Mouse (Mus musculus) left cerebral cortex, adult 18-20 months (tissue): ENCODE measurements around the gene 4931428L18Rik. TPM values are rescaled to one million over a fixed set of nuclear protein-coding genes. Genes with fewer than 3 reads are reported as not detected.

Experiments used
- DNase-seq, 2 experiments: peaks; one replicate each; pipeline ENCODE4 v3.0.0; 2021 to 2022; ENCODE audit warnings: low spot score in 2 of 2, mixed read lengths in 1 of 2
- long read RNA-seq, 2 experiments: library from polyadenylated mRNA; stranded (forward); transcript quantifications; one replicate each; pipeline ENCODE4 v2.0.0; 2021
- total RNA-seq, 2 experiments: library from RNA; stranded (reverse); gene quantifications; 2 replicates each; pipeline ENCODE4 v1.2.3; 2021

The 4931428L18Rik gene
- total RNA-seq: not detected
- long read RNA-seq, experiment 1: 0 reads
- long read RNA-seq, experiment 2: 0 reads

DNA sequence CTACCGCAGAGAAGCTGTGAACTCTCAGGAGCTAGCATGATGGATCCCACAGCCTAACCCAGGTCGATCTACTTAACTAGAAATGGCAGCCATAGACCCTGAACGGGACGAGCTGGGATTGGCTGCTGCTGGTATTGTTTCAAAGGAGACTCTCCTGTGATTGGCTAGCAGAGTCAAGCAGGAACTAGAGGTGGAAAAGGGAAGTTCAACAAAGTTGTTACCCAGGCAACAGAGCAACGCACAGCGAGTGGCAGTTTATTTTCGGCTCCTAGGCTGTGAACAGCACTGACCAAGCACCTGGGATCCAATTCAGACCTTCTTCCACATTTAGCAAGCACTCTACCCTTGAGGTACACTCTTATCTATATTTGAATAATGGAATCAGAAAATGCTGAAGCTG lies at the start of gene 4931428L18Rik, which contains the start of gene Pih1d3:
Gene 4931428L18Rik (minus strand): TSS at position 121 of the 400 bp plus-strand sequence.
Gene Pih1d3 (plus strand): TSS at position 275 of the 400 bp plus-strand sequence.
- no peak for DNase-seq

DNA sequence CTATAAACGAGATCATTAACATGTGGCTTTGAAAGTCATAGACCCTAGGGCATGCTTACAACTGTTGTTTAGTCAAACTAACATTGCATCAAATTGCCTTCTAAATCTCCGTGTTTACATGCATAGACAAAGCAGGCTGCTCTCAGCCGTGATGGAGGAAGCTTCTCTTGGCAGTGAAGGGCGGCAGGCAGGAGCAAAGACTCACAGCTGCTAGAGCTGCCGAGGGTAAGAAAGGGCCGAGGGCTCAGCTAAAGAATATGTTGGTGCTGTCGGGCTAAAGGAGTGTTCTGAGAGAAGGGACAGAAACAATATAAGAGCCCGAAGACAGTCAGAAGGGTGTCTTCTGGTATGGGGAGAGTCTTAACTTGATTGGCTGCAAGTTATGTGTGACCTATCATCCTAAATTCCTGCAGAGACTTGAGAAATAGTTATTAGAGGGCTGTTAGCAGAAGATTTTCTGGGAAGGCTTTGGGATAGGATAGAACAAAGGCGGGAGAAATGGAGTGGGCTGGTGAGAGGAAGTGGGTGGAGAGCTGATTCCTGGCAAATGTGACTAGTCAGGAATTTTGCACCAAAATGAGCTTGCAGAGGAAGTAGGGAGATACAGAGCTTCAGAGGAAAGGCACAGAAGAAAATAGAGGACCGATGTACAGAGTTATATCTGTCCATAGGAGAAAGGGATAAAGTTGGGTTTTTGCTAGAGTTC lies 37.9 kb upstream of the 4931428L18Rik start:
- peak; percentile 6 to 26 for DNase-seq

DNA sequence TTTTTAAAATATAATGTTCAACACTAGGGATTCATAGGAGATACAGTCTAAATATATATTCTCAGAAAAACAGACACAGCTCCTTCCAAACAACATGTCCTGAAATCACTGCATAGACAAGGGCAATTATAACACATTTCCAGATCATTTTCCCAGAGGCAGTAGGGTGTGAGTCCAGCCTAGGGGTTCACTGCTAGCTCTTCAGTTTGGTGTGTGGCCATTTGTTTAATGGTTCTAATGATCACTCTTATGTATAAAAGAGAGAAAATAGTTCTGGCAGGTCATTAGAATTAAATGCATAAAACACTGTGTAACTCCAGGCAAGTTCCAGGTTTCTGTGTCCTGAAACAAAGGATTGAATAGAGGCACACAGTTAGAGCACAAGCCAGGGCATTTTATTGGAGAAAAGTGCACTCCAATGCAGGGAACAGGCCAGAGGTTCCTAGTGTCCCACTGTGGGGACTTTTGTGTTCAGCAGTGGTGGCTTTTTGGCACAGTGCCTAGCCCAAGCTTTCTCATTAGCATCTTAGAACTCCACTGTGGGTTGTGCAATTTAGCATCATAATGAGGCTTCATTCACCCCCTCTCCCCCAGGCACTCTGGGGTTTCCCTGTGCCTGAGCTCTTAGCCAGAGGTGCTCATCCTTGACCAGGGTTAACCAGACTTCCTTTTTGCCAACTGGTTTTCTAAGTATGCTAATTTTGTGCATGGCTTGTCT lies 11.0 kb upstream of the 4931428L18Rik start:
- peak; percentile 18 to 22 for DNase-seq

DNA sequence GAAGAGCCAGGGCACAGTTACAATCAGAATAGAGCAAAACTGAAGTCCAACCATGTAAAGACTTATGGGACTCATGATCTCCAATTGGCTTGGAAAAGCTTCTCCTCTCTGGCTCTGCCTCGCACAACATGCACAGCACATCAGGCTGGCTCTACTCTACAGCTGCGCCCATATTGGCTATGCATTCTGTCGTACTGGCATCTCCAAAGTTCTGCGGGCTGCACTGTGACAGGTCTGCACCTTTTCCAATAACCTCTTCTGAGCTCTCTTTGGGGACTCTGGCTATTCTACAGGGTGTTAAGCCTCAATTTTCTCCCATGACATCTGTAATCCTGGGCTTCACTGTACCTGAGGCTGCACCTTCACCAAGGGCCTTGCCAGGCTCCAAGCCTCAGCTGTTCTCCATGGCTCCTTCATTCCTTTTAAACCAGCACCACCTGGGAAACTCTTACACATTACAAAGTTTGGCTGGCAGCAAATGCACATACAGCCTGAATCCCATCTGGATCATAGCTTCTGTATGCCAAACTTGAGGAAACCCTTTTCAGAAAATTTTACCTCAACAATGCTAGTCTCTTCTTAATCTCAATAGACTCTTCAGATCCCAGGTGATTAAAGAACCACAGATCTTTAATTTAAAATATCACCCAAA lies 1.8 kb downstream of the 4931428L18Rik start:
- no peak for DNase-seq

DNA sequence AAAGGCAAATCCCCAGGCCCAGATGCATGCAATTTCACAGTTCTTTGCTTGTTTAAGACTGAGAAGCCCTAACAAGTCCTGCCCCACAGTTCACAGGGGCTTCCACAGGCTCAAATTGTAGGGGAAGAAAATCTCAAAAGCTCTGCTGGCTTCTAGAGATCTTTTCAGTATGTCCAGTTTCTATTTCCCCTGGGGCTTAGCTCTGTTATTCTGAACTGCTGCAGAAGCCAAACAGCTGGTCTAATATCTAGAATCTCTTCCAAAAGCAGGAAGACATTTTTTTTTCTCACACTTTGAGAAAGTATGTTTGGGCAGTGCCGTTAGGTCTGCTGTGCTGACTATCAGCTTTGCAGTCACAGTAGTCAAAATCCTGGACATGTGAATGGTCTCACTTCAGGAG lies 7.7 kb downstream of the 4931428L18Rik start:
- DNase-seq: no peak

DNA sequence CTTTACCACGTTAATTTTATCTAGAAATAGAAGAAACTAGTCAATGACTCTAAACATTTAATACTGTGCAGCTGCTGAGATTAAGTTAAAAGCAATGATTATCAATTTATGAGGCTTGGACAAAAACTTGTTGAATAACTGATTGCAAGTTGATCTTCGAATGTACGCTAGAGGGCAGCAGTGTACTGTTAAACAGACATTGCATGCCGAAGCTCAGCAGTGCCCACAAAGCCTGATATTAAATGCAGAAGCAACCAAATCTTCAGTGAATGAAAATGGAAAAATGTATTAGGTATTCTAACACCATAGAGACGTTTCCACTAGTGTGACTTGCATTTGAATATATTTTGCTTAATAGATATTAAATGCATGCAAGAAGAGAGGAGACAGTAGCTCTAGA lies 12.3 kb downstream of the 4931428L18Rik start:
- peak; percentile 49 to 73 for DNase-seq

DNA sequence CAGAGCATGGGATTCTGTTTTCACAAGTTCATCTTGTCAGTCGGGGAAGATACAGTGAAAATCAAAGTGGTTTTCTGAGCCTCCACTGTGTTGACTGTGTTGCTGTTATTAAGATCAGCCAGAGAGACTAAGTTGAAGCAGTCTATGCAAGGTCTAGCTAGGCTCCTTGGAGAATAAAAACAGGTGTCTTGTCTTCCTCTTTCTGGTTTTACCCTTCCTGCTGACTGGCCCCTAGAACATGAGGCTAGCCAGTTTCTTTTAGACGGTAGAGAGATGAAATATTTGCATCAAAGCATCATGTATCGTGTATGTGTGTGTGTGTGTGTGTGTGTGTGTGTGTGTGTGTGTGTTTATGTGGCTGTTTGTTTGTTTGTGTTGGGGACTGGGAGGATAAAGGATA lies 16.7 kb downstream of the 4931428L18Rik start:
- DNase-seq: no peak

DNA sequence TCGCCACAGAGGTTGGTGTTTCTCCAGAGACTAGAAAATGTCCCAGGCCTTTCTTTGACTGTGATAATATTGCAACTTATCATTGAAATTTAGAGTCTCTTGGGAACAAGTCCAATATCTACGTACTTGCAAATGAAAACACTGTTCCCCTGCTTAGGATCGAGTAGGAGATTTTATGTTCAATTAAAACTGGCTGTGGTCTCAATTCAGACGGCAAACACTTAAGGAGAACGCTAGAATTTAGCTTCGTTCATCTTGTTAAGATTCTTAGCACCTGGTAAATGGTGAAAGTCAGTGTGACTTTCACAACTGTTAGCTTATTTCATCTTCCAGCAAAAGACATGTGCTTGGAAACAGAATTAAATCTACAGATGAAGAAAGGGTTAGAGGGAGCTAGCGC lies 17.1 kb downstream of the 4931428L18Rik start:
- no peak for DNase-seq

DNA sequence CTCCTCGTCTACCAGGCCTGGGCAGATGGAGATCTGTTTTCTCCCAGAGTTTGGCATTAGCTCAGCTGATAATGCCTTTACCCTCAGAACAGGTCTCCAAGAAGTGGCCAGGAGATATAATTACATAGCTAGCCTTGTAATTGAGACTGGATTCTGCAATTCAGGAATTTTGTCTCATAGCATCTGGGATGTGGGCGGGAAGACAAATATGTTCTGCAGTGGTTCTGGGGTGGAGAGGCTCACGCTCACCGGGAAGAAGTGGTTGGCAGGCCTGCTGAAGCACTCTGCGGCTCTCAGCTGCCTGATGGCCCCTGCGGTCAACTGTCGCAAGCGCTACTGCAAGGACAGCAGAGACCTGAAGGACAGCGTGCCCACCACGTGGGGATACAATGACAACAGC lies 18.7 kb downstream of the 4931428L18Rik start:
- DNase-seq: peak; percentile 37 to 45

DNA sequence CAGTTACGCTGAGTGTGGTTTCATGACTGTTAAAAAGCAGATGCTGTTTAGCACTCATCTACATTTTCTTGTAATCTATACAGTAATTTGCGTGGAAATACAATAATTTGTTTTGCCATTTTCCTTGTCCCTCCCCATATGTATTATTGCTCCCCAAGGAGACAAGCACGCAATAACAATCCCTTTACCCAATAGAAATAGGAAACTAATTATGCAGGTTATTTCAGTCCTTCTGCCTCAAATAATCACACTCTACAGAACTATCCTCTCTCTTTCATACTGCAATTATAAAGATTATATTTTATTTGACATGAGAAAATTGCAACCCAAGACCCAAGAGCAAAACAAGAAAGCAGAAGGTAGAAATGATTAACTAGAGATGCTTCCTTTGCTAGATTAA lies 25.5 kb downstream of the 4931428L18Rik start:
- DNase-seq: no peak

DNA sequence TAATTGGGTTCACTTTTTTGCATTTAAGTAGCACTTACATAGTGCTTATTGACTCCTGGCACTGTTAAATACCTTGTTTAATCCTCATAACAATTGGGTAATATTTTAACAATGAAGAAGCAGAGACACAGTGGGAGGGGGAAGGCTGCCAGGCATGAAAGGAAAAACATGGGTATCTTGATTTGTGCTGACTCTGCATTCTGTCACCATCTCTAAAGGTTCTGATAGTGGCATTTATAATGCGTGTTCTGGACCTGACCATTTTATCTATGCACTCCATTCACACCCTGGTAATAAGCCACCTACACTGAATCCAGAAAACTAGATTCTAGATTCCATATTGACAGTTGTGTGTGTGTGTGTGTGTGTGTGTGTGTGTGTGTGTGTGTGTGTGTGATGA lies 26.9 kb downstream of the 4931428L18Rik start:
- no peak for DNase-seq

DNA sequence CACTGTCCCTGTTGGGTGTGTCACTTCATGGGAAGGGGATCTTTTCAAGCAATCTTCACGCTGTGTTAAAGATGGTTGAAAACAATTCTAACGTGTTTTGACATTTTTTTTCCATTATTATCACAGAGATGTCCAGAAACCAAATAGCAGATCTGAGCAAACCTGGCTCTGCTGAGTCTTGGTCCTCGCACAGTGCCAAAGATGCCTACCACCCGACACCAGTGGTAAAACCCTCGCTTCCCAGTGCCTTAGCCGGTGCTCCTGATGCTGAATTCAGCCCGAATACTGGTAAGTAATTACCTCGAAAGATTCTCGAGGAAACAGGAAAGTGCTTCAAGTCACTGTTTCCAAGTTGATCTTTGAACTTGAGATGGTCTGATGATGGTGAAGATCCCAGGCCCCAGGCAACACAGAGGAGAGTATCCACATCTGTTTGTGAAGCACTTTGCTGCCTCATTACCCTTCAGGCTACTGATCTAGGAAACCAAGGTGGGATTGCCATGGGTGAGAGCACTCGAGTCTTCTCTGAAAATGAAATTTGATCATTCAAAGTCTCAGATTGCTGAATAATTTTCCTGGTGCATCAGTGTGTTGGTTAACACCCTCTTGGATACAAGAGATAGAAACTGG lies 32.1 kb downstream of the 4931428L18Rik start:
- no peak for DNase-seq

DNA sequence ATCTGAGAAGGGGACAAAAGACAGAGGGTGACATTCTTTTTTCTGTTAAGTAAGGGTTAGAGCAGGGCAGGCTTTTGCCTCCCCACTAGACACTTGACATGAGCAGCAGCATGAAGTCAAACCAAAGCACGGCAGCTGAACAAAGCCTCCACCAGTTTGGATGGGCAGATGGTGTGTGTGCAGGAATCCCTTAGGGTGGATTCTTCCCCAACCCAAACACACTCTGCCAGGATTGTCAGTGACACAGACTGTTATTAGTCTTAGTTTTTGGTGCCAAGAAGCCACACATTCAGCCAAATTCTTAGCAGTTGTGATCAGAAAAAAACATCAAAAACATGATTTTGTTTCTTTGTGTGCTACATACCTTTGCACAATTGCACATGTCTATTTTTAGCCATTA lies 44.2 kb downstream of the 4931428L18Rik start:
- no peak for DNase-seq

DNA sequence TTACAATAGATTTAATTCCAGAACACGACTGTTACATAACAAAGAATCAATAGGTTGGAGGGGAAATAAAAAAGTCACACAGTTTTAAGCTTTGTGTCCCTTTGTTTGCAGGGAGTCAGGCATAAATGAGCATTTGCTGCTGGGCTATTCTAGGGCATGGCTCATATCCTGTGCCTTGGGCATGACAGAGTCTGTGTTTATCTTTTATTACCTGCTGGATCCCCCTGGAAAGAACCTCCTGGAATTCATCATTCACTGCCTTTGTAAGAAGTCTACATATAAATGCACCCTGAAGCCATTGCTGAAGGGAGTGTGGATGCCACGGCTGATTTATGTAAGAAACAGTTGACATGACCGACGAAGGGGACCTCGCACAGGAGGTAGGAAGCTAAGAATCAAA lies 46.4 kb downstream of the 4931428L18Rik start, which contains the start of gene Lgsn:
Gene Lgsn (plus strand): TSS at position 301 of the 400 bp plus-strand sequence.
- DNase-seq: no peak

DNA sequence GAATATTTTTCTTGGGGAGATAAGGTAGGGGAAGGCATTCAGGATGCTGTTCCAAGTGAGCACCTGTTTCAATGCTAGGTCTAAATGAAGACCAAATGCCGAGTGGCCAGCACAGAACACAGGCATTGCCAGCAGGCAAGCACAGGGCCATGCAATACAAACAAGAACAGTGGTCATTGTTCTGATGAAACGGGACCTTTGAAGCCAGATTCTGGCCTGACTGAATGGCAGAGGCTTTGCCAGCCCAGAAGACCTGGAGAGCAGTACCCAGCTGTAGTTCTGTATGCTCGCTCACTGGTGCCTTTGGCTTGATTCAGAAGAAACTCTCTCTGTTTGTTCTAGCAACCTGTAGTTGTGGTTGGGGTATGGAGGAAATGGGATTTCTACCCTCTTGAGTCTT lies 47.1 kb downstream of the 4931428L18Rik start:
- DNase-seq: no peak

DNA sequence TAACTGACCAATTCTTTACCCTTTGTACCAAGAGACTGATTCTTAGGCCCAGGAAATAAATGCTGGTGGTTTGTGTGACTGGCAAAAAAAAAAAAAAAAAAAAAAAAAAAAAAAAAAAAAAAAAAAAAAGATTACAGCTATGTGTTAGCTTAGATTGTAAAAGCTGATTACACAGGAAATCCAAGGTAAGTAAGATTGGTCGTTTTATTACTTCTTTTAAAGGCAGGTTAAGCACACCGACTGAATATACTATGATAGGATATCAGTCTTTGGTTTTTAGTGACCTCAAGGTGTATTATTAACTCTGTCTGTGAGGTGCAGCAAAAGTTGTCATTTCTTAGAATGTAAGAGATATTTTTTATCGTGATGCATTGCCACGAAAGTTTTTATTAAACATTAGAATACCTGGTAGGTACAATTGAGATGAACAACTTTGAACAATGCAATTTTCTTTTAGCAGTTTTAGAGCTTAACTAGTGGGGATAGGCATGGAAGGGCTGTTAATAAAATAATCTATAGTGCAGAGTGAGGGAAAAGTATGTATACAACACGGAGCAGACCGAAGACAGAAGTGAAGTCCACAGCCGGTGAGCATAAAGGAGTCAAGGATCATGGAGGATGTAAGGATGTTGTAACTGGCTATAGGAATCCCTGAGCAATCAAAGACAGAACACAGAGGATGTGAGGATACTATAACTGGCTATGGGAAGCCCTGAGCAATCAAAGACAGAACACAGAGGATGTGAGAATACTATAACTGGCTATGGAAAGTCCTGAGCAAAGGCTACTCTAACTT lies 57.0 kb downstream of the 4931428L18Rik start:
- DNase-seq: no peak

DNA sequence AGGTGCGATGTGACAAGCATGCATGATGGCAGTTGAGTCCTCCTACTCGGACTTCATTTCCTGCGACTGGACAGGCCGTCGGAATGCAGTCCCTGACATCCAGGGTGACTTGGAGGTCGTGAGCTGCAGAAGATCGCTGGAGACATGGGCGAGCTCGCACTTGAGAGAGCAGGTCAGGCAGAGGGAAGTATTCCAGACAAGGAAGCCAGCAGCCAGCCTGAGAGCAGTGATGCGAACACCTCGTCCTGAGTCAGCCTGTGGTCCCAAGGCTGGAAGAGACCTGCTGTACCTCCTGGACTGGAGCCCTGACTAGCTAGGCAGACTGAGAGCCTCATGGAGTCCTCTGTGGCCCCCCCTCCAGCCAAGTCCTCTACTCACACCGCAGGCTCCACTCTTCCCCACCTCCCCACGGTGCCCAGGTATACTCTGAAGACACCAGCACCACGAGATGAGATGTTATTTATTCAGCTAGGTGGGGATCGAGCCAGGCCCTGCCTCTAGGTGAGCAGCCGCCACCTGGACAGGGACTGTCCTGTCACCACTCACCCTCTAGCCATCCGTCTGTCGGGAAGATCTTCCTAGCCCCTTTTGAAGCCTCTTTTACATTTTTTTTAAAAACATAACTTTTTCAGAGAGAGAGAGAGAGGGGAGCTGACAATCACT lies 57.8 kb downstream of the 4931428L18Rik start:
- no peak for DNase-seq

DNA sequence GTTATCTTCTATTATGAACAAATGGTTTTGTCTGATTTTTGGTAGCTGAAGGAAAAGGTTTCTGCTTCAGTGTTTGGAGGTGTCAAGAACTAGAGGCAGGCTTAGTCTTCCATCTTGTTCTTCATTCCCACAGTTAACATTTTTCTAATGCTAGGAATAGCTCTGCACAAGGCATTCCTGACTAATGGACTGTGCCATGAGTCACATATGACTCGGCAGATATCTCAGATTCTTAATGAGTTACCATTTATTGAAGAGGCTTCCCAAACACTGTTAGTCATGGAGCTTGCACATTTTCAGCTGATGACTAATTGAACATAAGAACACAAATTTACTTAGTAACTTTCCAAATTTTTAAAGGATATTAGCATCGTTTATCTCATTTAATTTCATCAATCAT lies 65.6 kb downstream of the 4931428L18Rik start:
- DNase-seq: no peak

DNA sequence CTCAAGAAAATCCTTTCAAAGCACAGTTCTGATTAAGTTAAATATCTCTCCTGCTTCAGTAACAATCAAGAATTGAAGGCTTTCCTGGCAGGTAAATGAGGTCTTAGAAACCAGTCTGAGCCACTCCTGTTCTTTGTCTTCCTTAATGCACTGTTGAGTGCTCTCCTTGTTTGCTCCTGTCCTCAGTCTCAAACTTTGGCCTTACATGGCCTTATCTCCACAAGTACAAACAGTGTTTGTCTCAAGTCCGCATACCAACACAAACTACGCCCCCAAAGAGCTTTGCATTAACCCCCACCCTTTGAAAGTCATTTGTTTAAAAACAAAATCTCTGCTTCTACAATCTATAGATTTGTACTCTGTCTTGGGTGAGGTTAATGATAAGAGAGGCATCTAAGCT lies 66.3 kb downstream of the 4931428L18Rik start:
- no peak for DNase-seq

DNA sequence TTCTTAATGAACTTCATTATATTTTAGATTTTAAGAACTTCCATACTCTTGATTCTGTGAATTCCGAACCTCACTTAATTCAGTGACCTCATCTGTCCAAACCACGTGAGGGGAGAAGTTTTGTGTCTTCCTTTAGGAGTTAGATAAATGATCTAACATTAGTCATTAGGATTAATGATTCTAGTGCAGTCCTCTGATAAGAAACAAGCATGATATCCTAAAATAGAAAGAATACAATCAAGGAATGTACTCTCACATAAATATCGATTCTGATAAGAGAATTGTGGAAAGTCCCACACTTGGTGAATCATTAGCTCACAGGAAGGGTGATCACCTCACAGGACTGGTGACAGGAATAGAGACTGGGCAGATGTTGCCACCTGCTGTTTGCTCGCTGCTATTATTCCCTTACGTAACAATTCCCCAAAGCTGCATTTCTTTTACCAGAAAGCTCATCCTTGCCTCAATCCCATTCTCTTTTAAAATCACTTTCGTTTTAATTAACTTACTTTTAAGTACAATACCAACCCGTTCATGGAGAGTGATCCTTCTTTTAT lies 68.6 kb downstream of the 4931428L18Rik start:
- peak; percentile 51 to 56 for DNase-seq
